Mouse (Mus musculus) heart, postnatal 25 days (tissue): Measurements from ENCODE around the gene Ntn3. TPM values are rescaled to one million over a fixed set of nuclear protein-coding genes. Genes with fewer than 3 reads are reported as not detected.

ENCODE experiments used
- DNase-seq: peaks from one replicate; pipeline ENCODE4 v3.0.0; 2022; ENCODE audit warnings: low spot score
- intact Hi-C: fragments of 180-260 bp; cut with DNase I; formaldehyde crosslinking; loops from one replicate; pipeline ENCODE4 v1.15.1; 2025
- total RNA-seq, 2 experiments: library from RNA; stranded (reverse); gene quantifications; 2 replicates each; pipeline ENCODE4 v1.2.3; 2021

The Ntn3 gene
- total RNA-seq, 2 experiments from 2014 or later, result 0.64 to 0.73 TPM

DNA sequence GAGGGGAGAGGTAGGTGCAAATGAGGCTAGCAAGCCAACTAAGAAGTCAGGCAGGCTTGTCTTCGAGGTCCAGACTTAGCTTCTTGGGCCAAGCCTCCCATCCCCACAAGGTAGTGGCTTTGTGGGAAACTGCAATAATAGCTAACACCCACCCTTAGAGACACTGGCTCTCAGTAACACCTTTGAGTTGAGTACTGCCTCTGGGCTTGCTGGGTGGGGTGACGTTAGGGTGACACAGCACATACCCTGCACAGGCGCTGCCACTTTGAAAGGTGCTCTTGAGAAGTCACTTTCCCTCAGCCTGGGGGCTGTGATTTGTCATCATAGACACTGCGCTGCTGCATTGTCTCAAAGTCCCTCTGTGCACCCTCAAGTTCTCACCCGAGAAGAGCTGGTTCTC, 15.6 kb downstream of the Ntn3 start:
- intact Hi-C loops, result no loop called here
- DNase-seq, result no peak

DNA sequence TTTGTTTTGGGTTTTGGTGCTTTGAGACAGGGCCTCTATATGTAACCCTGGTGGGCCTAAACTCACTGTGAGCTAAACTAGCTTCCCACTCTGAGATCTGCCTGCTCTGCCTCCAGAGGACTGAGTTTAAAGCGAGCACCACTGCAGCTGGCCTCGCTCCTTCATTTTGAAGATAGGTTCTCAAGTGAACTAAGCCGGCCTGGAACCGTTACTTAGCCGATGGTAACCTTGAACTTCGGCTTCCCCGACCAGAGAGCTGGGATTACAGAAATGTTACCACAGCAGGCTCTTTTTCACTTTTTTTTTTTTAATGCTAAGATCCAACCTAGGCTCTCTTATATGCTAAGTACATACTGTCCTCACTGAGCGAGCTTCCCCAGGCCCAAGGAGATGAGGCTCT, 16.1 kb downstream of the Ntn3 start:
- intact Hi-C loops, result no loop called here
- DNase-seq, result no peak

DNA sequence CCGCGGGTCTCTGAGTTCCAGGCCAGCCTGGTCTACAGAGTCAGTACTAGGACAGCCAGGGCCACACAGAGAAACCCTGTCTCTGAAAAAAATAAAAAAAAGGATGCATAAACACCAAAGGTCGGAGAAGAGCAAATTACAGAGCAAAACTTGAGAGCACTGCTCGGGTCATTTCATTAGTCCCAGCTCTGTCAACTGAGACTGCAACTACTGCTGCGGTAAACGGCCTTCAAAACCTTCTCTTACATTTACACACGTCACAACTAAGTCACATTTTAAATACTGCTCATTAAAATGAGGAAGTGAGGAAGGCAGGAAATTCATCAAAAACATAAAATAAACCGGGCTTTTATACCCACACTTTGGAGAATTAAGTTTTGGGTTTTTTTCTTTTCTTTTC, 16.5 kb downstream of the Ntn3 start:
- DNase-seq, result no peak
- intact Hi-C loops, result no loop called here

DNA sequence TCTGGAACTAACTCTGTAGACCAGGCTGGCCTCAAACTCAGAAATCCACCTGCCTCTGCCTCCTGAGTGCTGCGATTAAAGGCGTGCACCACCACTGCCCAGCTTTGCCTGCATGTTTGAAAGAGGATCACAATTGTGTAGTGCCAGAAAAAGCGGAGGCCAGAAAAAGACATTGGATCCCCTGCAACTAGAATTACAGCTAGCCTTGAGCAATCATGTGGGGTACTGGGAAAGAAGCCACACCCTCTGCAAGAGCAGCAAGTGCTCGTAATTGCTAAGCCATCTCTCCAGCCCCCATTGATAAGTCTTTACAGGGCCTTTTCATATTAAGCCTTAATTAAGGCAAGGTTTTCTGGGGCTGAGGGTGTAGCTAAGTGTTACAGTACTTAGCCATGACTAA, 17.9 kb downstream of the Ntn3 start:
- intact Hi-C loops, result no loop called here
- no peak for DNase-seq

DNA sequence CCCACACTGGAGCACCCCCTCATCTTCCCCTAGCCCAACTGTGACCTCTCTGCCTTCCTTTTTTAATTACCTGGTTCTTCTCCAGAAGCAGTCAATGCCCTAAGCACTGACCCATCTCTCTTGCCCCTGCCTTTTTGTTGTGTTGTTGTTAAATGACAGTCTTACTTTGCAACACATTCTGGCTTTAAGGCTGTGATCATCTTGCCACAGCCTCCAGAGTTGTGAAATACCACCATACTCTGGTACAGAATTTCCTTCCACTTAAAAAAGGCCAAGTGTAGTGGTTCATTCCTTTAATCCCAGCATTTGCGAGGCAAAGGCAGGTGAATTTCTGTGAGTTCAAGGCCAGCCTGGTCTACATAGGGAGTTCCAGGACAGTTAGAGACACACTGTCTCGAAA, 18.4 kb downstream of the Ntn3 start:
- no peak for DNase-seq
- intact Hi-C loops, result no loop called here

DNA sequence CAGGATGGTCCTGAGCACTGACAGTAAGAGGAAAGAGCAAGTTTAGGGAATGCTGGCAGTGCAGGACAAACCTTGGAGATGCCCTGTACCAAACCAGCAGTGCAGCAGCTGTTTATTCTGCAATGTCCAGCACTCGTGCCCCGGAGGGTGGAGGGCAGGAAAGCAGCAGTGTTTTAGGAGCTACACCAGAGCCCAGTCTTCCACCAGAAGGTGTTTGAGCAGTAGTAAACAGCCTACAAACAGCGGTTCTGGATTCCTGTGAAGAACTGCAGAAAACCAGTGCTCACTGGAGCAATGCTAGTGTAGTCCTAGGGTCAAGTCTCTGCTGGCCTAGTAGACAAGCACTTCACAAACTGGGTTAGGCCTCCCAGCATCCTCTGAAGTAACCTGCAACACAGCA, 35.1 kb downstream of the Ntn3 start:
- no peak for DNase-seq
- intact Hi-C loops, result loop anchor here (5.0 kb wide), 1 partner anchor 78 kb away; the partner anchor contains the start of gene Ccnf

DNA sequence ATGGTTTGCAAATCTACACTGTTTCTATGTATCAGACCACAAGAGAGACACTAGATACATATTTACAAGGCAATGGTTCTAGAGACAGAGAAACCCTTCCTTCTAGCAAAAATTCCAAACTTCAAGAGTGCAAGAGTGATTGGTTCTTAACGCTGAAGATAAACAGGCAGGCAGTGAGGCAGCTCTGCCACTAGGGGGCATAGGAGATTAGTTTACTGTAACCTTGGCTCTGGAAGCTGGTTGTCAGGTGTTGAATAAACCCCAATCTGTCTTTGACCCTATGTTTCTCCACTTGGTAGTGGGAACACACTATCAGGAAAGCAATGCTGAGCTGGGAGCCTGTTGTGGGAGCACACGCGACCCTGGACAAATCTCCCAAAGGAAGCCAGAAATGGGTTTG, 35.9 kb downstream of the Ntn3 start:
- intact Hi-C loops, result loop anchor here (1.0 to 5.0 kb wide), 4 partner anchors 79 to 217 kb away; partner anchors contain the start of genes Abca17, Abca3 and Ccnf
- DNase-seq, result no peak

DNA sequence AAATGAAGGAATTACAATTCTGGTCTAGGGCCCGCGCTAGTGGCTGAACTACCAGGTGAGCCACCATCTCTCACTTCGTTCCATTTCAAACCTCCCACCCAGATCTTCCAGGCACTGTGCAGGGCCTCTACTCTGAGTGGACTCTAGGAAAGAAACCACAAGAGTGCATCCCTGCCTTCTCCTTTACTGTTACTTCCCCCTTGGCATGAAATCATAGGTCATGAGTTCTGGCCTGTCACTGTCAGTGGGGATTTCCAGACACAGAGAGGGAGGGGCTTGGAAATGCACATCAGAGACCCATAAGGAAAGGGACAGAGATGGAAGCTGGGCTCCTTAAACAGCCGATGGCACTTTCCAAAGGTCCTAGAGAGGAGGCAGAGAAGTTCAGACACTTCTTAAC, 37.6 kb downstream of the Ntn3 start:
- intact Hi-C loops, result loop anchor here (2.0 to 5.0 kb wide), 4 partner anchors 33 to 219 kb away; partner anchors contain the start of genes Abca17, Abca3, Ccnf and Tbc1d24
- no peak for DNase-seq

DNA sequence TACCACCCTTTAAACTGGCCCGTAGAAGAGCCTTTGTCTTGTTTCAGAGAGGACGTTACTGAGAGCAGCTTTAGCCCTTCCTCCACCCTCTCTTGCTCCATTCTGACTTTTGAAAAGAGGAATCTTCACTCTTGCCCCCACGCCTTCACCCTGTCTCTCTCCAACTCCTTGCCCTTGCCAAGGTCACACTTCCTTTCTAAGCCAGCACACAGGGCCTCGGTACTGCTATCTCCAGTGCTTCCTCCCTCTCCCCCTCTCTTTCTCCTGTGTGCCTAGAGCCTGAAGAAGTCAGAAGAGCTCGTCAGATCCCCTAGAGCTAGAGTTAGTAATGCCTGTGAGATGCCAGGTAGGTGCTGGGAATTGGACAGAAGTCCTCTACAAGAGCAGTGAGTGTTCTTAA, 38.6 kb downstream of the Ntn3 start:
- no peak for DNase-seq
- intact Hi-C loops, result loop anchor here (2.0 to 5.0 kb wide), 2 partner anchors 34 to 82 kb away; partner anchors contain the start of genes Ccnf and Tbc1d24

DNA sequence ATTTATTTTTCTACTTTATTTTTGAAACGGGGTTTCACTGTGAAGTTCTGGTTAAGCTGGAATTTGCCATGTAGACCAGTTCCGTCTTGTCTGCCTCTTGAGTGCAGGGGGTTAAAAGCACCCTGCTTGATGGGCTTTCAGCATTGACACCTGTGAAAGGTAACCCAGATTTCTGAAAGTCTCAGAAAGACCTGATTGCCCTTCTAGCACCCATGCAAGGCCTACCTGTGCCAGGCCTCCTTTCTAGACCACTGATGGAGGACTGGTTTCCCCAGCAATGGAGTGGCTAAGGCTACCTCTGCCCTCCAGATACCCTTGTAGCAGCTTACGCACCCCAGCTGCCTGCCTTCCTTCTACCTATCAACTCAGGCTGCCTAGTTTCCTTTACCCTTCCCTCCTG, 39.2 kb downstream of the Ntn3 start:
- no peak for DNase-seq
- intact Hi-C loops, result loop anchor here (2.0 to 5.0 kb wide), 2 partner anchors 35 to 82 kb away; partner anchors contain the start of genes Ccnf and Tbc1d24

DNA sequence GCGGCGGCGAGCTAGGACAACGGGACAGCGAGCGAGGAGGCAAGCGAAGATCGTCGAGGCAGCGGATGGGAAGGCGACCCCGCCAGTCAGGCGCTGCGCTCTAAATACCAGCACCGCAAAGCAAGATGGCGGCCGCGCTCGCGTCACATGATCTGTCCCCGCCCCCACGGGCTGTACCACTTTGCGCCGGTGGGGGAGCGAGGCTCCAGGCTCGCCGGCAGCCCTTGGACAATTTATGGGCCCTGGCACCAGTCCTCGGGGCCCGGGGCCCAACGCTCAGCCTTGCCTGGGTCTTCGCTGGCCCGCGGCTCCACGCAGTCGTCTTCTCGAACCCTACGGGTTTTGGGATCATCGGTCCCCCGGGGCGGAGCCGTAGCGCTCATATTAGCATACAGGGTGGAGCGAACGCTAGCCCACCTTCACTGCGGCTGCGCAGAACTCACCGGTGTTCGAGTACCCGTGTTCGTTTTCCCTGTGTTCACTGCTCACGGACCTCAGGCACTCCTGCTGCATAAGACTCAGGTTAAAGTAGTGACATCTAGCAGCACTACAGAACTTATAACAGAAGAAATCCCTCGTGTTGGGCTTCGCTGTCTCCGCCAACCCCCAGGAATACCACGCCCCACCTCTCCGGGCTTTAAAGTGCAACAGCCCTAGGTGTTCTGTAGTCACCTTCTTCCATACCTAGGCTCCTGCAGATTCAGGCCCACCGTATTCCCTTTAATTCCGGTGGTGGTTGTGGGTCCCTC, 39.8 kb downstream of the Ntn3 start, which contains the start of gene Atp6v0c:
TSS of gene Atp6v0c (minus strand) at position 386 of the 749 bp plus-strand sequence.
- intact Hi-C loops, result loop anchor here (2.0 to 5.0 kb wide), 2 partner anchors 35 to 83 kb away; partner anchors contain the start of genes Ccnf and Tbc1d24
- peak; percentile 88 for DNase-seq

DNA sequence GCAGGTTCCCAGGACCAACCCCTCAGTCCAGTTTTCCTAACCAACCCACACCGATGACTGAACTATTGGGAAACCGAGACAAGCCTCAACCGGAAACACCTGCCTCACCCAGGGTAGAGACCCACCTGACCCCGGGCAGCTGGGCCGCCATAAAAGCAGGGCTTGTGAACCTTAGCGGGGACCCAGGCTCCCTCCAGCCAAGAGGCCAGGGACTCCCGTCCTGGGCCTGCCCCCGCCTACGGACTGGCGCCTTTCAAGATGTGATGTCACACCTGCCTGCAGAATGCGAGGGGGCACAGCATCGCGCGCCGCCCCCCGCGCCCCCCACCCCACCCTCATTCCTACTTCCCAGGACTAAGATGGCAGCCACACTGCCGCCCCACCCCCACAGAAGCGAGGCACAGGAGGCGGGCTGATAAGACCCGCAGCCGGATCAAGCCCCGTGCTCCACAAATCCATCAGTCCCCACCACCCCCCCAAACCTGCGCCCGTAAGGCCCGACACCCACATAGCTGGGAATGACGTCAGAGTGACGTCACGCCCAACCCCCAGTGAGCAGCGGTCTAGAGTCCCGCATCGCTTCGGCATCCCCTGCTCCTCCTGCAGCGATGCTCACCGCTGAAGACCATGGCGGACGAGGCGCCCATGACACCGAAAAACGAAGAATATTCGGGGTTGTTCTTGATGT, 40.6 kb downstream of the Ntn3 start:
- intact Hi-C loops, result no loop called here
- peak; percentile 22 for DNase-seq

DNA sequence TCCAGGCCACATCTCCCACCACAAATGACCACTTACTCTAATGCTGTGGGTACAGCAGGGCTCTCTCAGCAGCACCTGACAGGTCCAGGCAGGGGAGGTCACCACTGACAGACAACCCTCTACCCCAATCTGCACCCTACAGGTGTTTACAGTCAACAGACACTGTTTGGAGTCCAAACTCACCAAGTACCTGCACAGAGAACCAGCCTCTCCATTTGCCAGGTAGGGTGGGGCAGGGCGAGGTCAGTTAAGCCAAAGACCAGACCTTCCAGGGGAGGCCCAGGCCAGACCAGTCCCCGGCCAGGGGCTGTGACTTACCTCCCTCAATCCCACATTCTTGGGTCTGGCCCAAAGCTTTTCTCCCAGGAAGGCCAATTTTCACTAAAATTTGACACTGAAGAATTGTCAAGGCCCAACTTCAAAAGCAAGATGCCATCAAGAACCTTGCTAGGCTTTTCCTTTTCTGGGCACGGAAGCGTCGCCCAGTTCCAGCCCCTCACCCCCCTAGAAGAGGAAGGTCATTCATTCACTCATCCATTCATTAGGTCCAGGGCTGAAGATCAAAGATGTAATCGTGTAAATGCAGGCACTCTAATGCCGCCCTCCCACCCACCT, 41.3 kb downstream of the Ntn3 start:
- intact Hi-C loops, result no loop called here
- DNase-seq, result no peak

DNA sequence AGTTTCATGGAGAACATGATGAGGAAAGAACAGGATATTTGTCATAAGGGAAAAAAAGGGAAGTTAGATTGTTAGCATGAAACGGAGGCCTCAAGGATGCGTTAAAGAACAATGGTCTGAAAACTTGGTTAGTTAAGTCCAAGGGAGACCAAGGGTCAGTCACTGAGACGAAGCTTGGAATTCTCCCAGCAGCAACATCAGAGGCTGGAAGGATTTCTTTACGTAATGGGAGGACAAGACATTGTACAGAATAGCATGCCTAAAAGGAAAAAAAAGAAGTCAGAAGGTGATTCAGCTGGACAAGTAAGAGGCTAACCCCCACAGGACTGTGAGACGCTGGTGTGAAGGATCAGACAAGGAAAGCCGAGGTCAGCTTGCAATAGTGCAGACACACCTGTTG, 42.2 kb downstream of the Ntn3 start:
- intact Hi-C loops, result no loop called here
- no peak for DNase-seq

DNA sequence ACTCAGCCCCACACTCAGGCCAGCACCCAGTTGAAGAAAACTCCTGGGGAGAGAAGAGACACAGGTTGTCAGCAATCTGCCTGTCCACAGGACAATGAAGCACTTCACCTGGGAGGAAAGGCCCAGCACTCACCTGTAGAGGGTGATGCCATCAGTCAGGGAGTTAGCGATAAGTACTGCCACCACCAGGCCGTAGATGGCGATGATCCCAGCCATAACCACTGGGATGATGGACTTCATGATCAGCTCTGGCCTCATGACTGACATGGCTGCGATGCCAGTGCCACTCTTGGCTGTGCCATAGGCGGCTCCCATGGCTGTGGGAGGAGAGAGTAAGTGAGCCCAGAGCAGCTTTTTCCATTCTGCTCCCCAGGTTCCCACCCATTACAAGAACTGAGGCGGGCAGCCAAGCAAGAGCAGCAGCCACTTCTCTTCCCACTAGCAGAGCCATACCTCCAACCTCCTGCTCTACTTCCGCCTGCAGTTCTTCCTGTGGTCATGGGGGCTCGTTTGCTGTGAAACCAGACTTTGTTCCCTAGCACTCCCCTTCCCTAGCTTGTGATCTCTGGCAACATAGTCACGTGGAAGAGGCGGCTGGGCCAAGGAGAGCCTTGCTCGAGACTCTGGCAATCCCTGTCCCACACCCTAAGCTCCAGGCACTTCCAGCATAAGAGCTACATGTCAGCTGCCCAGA, 44.6 kb downstream of the Ntn3 start:
- no peak for DNase-seq
- intact Hi-C loops, result no loop called here

DNA sequence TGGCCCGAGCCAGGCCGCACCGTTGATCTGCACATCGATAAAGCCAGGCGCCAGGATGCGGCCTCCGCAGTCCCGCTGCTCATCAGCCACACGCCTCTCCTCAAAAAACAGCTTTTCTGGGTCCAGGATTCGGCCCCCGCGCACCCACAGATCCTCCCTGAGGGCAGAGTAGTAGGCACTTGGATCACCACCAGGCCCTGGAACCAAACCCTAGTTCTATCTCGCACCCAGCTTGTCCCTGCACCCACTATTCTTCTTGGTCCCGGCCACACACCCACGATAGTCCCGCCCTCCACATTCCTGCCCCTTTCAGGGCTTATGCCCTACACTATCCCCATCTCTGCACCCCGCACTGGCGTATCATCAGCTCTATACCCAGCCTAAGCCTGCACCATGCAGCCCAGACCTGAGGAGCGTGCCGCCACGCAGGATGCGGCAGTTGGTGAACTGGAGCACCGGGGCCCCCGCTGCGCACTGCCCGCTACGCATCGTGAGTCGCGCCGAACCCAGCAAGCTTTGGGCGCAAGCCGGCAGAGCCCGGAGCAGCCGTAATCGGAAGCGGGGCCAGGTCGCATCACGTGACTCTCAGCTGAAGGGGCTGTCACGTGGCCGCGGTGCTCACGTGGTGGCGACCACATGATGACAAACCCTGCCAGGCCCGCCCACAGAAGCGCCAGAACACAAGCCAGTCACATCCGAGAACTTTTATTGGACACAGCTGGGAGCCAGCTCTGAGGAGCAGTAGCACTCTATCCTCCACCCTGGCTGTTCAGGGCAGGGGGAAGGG, 46.0 kb downstream of the Ntn3 start, which contains the start of gene Amdhd2:
TSS of gene Amdhd2 (minus strand) at position 591 of the 787 bp plus-strand sequence.
- intact Hi-C loops, result no loop called here
- peak; percentile 93 for DNase-seq

DNA sequence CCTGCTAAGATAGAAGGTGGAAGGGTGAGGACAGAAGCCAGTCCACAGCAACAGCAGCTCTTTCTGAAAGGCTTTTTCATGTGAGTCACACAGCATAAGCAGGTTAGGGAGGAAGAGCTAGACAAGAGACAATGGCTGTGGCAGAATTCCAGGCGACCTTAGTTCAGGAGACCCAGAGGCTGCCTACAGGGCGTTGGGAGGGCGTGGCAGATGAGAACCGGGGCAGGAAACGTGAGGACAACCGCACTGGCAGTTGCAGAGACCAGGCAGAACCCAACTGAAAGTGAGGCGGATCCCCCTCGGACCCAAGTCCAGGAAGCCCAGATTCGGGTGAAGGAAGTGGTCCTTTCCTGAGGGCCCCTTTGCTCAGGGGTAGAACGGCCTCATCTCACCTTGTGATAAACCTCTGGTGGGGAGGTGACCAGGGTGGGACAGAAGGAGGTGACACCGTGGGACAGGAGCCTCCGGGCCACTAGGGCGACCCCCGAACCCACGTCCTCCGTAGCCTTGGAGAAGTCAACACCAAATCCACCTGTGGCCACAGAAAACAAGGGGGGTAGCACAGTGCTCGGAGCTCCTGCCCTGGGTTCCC, 46.7 kb downstream of the Ntn3 start:
- intact Hi-C loops, result no loop called here
- DNase-seq, result no peak

DNA sequence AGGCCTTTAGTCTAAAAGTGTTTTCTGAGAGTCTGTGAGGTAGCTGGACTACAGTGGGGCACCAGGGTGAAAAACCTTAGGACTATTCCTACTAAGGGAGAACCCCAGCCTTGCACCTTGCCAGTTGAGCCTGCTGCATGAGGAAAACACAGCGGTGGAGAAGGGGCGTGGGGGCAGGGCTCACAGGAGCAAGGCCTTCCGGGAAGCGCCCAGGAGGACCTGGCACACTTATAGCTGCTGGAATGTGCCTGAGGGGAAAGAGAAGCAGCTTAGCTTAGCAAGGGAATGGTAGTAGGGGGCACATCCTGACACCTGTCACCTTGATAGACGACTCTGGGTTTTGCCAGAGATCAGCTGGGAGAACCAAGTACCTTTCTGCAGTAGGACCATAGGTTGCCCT, 47.9 kb downstream of the Ntn3 start:
- intact Hi-C loops, result no loop called here
- DNase-seq, result no peak

DNA sequence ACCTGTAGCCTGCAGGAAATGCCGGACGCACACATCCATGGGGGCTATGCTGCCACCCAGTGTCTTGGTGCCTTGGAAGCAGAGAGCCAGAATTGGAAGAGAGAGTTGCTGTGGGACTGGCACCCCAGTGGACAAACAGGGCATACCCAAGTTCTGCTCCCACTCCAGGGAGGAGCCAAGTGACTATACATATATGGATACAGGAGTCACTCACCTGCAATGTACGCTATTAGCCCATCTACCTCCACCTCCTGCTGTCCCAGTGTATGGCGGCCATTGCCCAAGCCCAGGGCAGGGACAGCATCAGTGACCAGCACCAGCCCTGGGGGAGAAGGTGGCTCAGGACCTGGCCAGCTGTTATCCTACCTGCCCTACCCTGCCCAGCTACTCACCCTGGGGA, 51.8 kb downstream of the Ntn3 start:
- intact Hi-C loops, result no loop called here
- DNase-seq, result no peak
